Mouse (Mus musculus): ENCODE measurements around the gene Prkab1.

Gene Prkab1

DNA sequence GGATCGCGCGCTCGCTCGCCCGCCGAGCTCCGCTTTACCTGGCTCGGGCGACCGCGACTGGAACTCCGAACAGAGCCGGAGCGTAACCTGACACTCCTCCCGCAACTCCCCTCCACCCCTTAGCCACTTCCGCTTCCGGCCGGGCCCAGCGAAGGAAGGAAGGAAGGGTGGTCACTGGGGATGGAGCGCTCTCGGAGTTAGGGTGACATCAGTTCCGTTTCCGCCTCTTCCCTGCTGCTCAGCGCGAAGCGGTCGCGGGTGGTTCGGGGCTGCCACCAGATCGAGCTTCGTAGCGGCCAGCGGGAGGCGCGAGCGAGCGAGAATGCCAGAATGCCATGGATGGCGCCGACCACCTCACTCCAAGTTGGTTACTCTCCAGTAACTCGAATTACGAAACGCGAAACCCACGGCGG is at the start of gene Prkab1:
Gene Prkab1 (minus strand): TSS at position 182 of the 413 bp plus-strand sequence.
- peak; percentile 96 for DNase-seq

DNA sequence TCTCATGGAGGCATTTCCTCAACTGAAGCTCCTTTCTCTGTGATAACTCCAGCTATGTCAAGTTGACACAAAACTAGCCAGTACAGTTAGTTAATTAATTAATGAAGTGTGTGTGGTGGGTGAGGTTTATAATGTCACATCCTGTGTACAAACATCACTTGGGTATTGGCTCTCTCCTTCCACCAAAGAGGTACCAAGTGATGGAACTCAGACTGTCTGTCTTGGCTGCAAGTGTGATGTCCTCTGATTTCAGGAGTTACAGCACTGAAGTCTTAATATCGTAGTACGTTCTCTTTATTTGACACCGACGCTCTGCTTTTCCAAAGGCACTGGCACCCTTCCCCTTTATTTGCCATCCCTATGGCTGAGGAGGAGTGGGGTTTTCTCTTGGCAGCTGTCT is 45.3 kb upstream of the Prkab1 start:
- DNase-seq: peak; percentile 45

DNA sequence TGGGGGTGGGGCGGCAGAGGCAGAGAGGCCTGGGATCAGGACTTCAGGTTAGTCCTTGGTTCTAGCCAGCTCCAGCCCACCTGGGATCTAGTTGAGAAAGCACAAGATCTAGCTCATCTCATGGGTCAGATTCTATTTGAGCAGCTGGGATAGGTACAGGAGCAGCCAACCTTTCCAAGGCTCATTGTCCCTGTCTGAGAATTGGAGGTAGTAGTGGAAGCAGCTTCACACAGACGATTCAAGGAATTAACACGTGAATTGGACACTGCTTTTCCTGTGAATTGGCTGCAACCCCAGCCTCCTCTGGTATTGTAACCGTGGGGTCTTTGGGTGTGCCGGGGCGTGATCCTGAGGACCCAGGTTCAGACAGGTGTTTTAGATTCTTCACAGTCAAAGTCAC is 28.5 kb upstream of the Prkab1 start:
- DNase-seq: no peak

DNA sequence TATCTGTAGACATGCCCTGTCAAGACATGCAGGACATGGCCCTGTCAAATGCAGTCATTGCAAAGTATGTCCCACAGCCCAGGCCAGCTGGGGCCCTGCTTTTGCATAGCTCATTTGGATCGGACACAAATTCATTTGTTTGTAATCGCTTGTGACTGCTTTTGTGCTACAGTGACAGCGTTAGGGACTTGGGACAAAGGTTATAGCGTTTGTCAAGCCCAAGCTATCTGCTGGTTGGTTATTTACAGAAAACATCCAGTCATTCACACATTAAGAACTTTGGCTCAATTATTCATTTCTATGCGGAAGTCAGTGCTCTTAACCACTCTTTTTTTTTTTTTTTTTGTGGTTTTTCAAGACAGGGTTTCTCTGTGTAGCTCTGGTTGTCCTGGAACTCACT is 27.9 kb upstream of the Prkab1 start:
- DNase-seq: no peak

DNA sequence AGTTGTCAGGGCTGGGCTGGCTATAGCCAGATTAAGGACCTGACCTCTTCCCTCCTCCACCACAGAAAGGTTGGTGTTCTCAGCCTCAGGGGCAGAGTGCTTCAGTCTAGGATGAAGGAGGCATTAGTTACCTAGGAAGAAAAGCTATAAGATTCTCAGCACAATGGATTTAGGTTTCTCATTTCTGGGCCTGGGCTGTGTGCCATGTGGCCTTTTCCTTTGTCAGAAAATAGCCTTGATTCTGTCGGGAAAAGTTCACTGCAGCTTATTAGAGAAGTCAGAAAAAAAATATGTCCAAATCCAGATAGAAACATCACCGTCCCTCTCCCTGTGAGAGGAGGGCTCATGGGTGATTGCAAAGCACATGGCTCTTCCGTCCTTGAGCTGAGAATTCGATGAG is 25.5 kb upstream of the Prkab1 start:
- no peak for DNase-seq

DNA sequence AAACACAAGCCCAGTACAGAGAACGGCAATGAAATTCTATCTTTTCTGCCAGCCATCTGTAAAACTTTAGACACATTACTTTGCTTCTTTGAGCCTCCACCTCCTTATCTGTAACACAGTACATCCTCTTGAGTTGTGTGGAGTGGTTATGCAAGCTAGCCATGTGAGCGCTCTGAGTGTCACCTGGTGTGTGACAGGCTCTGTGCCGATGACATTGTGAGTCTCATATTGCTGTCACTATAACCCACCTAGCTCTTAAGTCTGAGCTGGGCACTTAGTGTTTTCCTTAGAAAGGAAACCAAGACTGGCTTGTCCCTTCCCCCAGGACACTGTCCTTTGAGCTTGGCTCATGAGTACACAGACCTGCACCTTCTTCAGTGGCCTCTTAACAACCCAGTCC is 24.0 kb upstream of the Prkab1 start:
- no peak for DNase-seq

DNA sequence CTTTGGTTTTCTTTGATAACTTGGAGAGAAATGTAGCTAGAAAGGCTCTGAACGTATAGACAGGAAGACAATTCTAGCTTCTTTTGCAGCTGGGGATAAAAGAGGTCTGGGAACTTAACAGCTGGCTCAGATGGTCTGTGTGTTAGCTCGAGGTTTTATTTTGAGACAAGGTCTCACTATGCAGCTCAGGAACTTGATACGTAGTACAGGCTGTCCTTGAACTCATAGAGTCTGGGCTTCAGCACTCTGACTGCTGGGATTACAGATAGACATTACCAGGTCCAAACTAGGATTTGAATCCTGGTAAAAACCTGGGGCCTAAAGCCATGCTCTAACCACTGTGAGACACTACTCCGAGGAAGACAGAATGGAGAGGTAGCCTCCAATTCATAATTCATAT is 21.9 kb upstream of the Prkab1 start:
- no peak for DNase-seq

DNA sequence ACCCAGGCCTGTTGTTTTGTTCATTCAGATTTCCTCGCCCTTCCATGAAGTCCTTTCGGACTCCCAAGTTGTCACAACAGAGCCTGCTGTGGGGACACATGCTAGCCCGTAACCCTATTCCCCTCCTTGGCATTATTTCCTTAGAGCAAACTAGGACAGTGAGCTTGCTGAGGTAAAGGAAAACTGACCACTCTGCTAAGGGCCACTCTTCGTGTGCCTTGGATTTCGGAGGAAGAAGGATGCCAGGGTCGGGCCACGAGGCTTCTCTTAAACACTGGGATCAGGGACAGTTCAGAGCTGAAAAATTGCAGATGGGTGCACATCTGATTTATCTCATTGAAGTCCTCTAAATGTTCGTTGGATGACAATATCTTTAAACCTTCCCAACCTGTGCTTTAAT is 21.3 kb upstream of the Prkab1 start:
- DNase-seq: no peak

DNA sequence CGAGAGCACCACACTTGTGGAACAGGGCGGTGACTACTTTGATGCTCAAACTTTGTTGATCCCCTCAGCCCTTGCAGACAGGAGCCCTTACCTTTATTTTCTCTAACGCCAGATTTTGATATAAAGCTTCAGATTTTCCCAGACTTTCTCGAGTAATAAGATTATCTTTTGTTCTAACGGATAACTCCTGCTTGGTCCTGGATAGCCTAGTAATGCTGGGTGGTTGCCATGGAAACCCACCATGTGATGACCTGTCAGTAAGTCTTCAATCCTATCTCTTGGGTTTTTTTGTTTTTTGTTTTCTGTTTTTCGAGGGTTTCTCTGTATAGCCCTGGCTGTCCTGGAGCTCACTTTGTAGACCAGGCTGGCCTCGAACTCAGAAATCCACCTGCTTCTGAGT is 17.9 kb upstream of the Prkab1 start:
- no peak for DNase-seq

DNA sequence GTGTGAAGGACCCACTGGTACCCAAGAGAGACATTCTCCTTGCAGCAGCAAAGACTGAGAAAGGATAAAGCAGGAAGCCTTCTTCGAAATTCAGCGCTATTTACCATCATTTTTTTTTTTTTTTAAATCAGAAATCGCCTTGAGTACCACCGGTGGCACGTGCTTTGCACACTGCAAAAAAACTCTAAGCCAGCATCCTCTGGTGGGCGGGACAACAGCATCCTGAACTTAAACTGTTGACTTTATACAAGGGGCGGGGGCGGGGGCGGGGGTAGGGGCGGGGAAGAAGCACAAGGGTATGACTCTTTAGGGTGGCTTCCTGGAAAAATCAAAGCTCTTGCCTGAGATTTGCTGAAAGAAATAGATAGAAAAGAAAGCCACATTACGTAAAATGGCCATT is 15.4 kb upstream of the Prkab1 start:
- no peak for DNase-seq

DNA sequence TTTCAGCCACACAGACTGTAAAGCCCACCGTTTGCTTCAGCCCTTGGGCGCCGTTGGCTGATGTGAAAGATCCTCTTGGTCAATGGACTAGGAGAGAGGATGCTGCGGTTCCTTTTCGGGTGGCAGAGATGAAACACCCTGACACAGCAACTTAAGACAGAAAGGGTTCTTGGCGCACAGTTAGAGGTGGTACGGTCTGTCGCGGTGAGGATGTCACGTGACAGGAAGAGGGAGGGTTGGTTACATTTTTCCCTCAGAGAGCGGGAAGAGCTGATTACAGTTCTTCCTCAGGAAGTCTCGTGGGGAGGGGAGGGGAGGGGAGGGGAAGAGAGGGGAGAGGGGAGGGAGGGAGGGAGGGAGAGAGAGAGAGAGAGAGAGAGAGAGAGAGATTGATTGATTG is 13.4 kb upstream of the Prkab1 start:
- no peak for DNase-seq

DNA sequence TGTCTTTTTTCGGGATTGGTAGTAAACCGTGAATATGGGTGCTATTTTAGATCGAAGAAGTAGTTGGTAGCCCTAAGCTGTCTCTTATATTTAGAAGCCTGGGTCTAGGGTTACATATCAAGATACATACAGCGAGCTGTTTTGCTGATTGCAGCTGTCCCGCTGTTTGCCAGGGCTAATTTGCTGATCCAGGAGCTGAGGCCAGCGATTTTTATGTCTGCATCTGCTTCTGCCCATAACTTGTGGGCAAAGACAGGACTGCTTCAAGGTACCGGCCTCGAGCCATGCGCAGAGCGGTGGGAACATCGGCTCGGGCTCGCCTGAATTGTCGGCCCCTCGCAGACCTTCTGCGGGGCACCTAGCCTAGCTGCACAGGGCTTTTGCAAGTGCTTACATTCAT is 12.2 kb upstream of the Prkab1 start:
- DNase-seq: no peak

DNA sequence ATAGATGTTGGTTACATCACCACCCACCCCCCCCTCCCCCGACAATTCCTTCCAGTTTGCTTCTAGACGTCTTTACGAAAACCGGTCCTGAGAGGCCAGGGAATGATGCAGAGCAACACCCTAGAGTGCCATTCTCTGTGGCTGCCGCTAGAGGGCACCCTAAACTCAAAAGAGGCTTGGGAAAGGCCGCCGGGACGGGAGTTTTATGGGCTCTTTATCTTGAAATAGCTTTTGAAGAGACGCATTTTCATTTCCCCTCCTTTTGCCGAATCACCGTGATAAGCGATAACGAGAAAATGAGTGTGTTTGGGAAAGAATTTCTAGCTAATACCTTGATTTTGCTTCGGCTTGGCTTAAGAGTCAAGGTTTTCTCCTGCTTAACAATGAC is 6.9 kb upstream of the Prkab1 start:
- DNase-seq: peak; percentile 75

DNA sequence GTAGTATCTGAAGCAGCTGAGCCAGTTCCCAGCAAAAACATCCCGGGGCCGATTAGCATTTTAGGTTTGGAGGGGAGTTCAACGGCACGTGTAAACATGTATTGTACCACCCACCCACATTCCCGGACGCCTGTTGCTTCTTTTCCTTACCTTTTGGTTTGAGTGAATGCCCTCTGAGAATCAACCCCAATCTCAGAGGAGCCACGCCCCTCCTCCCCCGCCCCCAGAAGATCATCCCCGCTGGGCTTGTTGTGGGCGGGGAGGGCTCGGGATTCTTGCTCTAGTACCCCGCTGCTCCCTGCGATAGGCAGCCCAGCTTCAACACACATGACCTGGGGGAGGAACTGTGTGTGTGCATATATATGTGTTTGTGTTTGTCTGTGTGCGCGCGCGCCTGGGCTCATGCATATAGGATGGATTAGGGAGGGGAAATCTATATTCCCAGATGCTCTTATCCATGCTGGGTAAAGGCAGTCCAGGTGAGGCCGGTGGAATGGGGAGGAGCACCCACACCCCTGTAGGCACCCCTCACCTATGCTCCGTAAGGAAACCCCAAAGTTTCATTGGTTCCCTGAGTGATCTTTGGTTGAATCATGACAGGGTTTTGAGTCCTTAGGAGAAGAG is 6.4 kb upstream of the Prkab1 start:
- no peak for DNase-seq

DNA sequence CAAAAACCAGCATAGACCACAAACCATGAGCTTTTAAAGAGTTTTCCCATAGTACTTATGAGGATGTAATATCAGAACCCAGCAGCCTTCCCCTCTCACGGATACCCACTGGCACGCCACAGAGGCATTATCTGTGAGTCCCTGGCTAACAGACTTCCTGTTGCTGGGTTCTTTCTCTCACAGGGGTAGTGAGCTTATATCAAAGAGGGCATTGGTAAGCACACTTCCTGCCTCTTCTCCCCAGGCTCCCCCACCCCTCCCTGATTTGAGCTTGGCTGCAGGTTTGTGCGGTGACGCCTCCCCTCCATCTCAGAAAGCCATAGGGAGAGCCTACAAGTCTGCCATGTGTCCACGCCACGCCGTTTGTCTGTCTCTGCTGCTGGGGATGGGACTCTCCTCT is 4.8 kb upstream of the Prkab1 start:
- no peak for DNase-seq

DNA sequence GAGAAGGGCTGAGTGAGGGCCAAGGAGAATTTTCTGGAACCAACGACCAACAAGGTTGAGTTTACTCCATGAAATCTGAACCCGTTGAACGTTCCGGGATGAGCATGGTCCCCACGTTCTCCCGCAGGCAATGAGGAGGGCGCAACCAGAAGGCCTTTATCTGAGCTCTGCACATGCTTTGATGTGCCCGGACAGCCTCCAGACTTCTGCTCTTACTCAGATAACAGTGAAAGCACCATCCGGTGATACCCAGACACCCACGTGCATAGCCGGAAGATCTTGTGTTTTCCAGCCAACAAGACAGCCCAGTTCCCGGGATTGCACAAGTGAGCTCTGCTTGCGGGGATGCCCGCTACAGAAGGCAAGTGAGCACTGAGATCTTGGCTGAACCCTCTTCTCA is 2.3 kb upstream of the Prkab1 start:
- DNase-seq: no peak

DNA sequence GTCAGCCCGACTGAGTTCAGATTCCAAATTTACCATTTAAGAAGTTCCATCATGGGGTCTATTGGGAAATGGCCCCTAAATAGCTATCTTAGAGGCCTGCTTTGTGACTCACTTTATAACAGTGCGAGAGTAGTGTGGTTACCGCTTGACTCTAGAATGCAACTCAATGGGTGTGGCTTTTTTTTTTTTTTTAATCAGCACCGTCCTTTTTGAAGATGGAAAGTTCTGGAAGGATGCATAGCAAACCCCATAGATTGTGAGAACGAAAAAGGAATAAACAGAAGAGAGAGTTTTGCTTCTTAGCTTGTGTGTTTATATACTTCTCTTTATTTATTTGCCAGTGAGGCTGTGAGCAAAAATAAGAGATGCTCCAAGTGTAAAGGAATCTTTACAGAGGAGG is 1.8 kb upstream of the Prkab1 start:
- no peak for DNase-seq

DNA sequence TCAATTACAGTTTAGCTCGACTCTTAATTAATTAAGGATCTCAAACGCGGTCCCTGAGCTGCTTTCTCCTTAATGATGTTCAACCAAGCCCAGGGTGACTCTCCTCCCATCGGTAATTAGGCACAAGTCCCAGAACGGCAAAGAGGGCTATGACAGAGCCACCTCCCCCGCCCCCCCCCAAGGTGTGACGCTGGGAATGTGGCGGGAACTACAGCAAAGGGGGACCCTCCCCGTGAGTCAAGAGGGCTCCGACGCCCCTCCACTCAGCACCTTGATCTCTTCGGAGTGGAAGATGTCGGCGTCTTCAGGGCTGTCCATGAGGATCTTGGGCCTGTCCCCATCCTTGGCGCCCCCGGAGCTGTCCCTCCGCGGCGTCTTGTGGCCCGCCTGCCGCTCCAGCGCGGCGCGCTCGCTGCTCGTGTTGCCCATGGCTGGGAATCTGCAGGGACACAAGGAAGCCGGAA is 455 bp downstream of the Prkab1 start:
- no peak for DNase-seq

DNA sequence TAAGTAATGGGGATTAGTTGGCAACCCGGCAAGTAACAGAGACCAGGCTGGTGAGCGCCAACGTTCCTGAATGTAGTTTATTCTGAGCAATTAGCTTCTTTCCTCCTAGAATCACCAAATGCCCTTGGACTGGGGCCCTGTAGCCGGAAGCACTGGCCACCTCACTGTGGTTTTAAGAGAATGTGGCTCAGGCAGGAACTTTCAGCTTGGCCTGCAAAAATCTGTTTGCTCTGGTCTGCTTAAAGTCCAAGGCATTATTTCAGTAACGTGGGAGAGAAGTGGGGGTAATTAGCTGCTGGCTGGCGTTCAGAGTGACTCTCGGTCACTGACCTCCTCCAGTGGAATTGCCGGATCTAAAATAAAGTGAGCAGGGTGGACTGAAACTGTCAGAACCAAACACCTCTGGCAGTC is 1.1 kb downstream of the Prkab1 start:
- peak; percentile 21 for DNase-seq

DNA sequence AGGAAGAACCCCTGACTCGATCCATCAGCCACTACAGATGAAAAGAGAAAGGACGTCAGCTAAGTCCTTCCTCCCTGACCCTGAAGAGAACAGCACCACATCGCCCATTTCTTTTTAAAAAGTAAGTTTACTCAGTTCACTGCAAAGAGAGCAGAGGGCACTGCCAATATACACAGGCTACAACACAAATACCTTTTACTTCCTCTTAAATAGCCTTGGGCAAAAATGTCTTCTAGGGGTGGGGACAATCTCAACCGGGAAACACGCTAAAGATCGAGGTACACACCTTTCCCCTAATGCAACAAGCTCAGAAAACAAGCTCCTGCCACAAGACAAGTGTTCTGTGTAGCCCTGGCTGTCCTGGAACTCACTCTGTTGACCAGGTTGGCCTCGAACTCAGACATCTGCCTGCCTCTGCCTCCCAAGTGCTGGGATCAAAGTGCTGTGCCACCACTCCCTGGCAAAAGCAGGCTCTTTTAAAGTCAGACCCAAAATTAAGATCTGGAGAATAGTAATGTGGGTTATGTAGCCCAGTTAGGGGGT is 1.6 kb downstream of the Prkab1 start:
- no peak for DNase-seq

DNA sequence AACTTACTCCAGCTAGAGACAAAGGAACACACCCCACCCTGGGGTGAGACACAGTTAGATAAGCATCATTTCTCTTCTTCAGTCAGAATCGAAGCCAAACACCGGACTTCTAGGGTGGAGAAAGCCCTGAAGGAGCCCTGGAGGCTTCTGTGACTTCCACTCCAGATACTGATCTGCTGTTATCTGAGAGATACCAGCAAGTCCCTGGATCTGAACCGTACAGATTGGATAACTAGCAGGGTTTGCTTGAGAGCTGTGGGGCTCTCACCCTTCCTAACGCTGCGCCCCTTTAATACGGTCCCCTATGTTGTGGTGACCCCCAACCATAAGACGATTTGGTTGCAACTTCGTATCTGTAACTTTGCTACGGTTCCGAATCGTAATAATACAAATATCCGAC is 2.2 kb downstream of the Prkab1 start:
- no peak for DNase-seq

DNA sequence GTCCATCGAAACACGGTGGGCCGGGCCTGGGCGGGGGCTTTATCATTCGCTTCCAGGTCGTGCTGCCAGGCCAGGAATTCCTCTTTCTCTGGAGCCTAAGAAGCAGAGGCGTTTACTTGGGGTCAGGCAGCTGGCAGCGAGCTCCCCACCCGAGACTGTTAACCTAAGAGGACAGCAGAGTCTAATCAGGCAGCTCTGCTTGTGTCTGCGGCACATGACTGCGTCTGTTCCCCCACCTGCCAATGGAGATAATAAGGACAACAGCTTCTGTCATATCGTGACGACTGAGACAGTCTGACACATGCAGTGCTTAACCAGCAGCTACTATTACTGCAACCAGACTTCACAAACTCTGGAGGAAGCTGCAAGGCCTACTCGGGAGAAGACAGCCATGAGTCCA is 2.8 kb downstream of the Prkab1 start:
- DNase-seq: no peak

DNA sequence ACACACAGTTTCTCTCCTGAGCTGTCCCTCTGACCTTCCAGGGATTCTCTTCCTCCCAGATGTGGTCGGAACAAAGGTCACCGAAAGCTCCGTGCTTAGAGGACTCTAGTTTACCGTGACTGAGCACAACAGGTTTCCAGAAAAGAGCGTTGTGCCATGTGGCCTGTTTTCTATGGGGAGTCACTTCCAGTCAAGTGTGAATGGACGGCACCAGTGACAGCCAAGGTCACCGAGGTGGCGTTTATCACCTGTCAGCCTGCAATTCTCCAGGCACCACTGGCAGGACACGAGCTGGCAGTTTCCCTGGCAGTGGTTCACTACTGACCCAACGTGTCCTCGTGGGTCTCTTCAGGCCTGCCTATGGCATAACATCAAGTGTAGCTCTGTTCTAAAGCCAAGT is 4.9 kb downstream of the Prkab1 start:
- DNase-seq: no peak

DNA sequence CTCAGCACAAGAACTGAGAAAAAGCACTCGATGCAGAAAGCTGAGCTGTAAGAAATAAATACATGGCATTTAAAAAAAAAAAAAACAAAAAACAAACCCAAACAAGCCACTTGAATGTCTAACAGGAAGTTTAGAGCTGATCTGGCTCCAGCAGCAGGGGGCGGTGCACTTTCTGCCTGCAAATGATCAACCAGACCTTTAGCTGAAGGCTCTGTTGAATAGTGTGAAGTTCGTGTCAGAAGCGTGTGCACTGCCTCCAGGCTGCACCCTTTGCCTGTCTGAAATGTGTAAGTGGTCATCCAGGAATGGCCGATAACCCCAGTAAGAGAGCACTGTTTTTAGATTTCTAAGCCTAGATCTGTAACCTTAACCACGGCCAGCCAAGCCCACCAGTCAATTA is 5.5 kb downstream of the Prkab1 start:
- DNase-seq: peak; percentile 55

DNA sequence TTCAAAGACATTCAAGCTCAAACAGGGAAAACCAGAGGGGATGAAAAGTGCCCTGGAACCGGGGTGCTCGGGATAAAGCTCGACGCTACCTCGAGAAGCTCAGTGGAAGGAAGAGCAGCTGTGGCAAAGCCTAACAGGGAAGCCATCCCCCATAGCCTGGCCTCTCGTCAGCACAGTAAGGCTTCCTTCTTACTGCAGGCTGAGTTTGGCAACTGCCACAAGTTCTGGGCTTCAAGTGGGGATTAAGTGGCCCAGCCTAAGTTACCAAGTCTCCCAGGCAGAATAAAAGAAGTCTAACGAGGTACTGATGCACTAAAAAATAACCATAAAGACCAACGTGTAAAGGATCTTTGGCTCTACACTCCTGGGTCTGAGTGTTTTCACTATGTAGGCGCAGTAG is 6.1 kb downstream of the Prkab1 start:
- DNase-seq: no peak
